Mouse (Mus musculus) lung, embryonic 16.5 days (tissue): ENCODE results near the gene Gm49601. TPM values are rescaled to one million over a fixed set of nuclear protein-coding genes. Genes with fewer than 3 reads are reported as not detected.

Experiments
- ATAC-seq: fragments of 200-750 bp; cut with Nextera tagmentation; 2 replicates; pipeline ENCODE4 v1.8.0; 2017; ENCODE audit warnings: low read depth, mild to moderate bottlenecking, moderate library complexity
- H3K27ac ChIP-seq: fragments of 300-500 bp; sonication (generic); 2 replicates; pipeline ENCODE4 v1.5.1; 2014; ENCODE audit warnings: mild to moderate bottlenecking, control low read depth, low read length
- H3K27me3 ChIP-seq: fragments of 300-500 bp; sonication (generic); 2 replicates; pipeline ENCODE4 v1.6.1; 2014; ENCODE audit warnings: low read depth, low read length, mixed read lengths; ENCODE audit not compliant: control insufficient read depth, insufficient read depth
- H3K36me3 ChIP-seq: fragments of 300-500 bp; sonication (generic); 2 replicates; pipeline ENCODE4 v1.6.1; 2014; ENCODE audit warnings: low read length; ENCODE audit not compliant: control insufficient read depth, insufficient read depth
- H3K4me1 ChIP-seq: fragments of 300-500 bp; sonication (generic); replicated peaks from 2 replicates; pipeline ENCODE4 v1.6.1; 2014; ENCODE audit warnings: low read length, mixed read lengths; ENCODE audit not compliant: control insufficient read depth, insufficient read depth
- H3K4me2 ChIP-seq: fragments of 300-500 bp; sonication (generic); 2 replicates; pipeline ENCODE4 v1.6.1; 2014; ENCODE audit warnings: low read depth, low read length, control low read depth
- H3K4me3 ChIP-seq: fragments of 300-500 bp; sonication (generic); 2 replicates; pipeline ENCODE4 v1.5.1; 2014; ENCODE audit warnings: mild to moderate bottlenecking, low read length, control low read depth
- H3K9ac ChIP-seq: fragments of 300-500 bp; sonication (generic); 2 replicates; pipeline ENCODE4 v1.6.1; 2014; ENCODE audit warnings: low read length, control low read depth
- H3K9me3 ChIP-seq: fragments of 300-500 bp; sonication (generic); 2 replicates; pipeline ENCODE4 v1.6.1; 2016; ENCODE audit warnings: low read length; ENCODE audit not compliant: control insufficient read depth
- whole genome bisulfite sequencing: fragments of 180-500 bp; shearing (Covaris S2); extraction: QIAGEN DNeasy Blood & Tissue Kit; methylation state at CpG from one replicate; pipeline ENCODE4 v1.1.7; 2014; 5-methylcytosine and 5-hydroxymethylcytosine counted together
- polyA plus RNA-seq: library from polyadenylated mRNA; unstranded; fragments of >200 nt; fragmentation: Nextera tagmentation; extraction: Ambion mirVana; gene quantifications from 2 replicates; pipeline ENCODE4 v1.2.1, GENCODE M21; 2015

The Gm49601 gene
- polyA plus RNA-seq, 1 experiment from 2014 or later: 4.2 TPM

DNA sequence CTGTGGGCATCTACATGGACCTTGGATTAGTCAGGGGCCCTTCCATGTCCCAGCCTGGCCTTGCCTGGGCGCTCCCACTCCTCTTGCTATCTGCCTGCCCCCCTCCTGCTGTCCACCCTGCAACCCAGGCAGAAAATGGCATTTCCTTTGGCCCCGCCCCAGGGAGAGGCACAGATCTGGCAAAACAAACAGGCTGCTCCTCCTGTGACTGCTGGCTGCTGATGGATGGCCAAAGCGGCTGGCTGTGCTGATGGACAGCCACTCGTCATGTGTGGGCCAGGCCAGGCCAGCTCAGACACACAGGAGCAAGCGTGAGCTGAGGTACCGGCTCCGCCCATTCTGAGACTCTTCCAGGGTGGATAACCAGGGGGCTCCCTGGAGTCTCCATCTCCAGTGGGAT, 24.8 kb downstream of the Gm49601 start:
- no peak overlapping the region for H3K4me3 ChIP-seq
- no peak for ATAC-seq
- H3K27ac ChIP-seq: no peak overlapping the region
- no peaks in the 10 kb centered on the region for H3K9me3 ChIP-seq
- no peak overlapping the region for H3K9ac ChIP-seq
- H3K27me3 ChIP-seq: no peaks in the 10 kb centered on the region
- WGBS: 50% methylated on average over 7 of the region's 7 CpGs
- no peaks in the 10 kb centered on the region for H3K36me3 ChIP-seq
- H3K4me1 ChIP-seq: peaks cover 20% of the 10 kb centered on the region; the same call in 1 of the 2 replicates
- H3K4me2 ChIP-seq: no peak overlapping the region

GRCm38 (mm10) chr16:18598006-18598405, 28.2 kb downstream of the Gm49601 start:
- ATAC-seq: no peak
- Histone ChIP-seq H3K36me3 (no peaks in the 10 kb centered on the region), H3K9me3 (no peaks in the 10 kb centered on the region), H3K4me1 (0 out of 2 replicates have a peak, but pooled peaks cover 8% of the 10 kb centered on the region), H3K4me2 (no peak overlapping the region), H3K9ac (no peak overlapping the region), H3K27ac (no peak overlapping the region), H3K4me3 (no peak overlapping the region), H3K27me3 (peaks cover 3% of the 10 kb centered on the region; the same call in 1 of the 2 replicates)
- WGBS: 55% methylated on average over 3 of the region's 3 CpGs

DNA sequence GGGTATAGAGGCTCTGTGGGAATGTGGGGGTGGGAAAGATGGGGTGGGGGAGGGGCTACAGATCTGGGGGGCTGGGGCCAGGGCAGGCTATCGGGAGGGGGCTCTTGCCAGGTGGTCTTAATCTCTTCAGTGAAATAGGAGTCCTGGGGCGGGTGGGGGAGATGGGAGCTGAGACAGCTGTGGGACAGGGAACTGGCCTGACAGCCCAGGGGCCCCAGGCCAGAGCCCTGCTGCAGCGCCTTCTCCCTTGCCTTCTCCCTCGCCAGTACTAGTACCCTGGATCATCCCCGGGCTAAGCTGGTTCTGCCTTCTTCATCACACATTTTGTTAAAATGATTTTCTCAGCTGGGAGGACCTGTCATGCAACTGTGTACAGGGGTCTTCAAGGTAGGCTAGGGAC, 30.0 kb downstream of the Gm49601 start:
- Histone ChIP-seq H3K9ac (no peak overlapping the region), H3K9me3 (no peaks in the 10 kb centered on the region), H3K4me3 (no peak overlapping the region), H3K4me1 (peaks cover 7% of the 10 kb centered on the region; the same call in 1 of the 2 replicates), H3K4me2 (no peak overlapping the region), H3K36me3 (no peaks in the 10 kb centered on the region), H3K27me3 (peaks cover 10% of the 10 kb centered on the region), H3K27ac (no peak overlapping the region)
- WGBS: 52% methylated on average over 5 of the region's 5 CpGs
- ATAC-seq: no peak

GRCm38 (mm10) chr16:18593930-18594329, 32.3 kb downstream of the Gm49601 start:
- WGBS: 80% methylated on average over 2 of the region's 2 CpGs
- no peaks in the 10 kb centered on the region for H3K9me3 ChIP-seq
- no peaks in the 10 kb centered on the region for H3K36me3 ChIP-seq
- no peak overlapping the region for H3K9ac ChIP-seq
- H3K27ac ChIP-seq: no peak overlapping the region
- H3K27me3 ChIP-seq: peaks cover 33% of the 10 kb centered on the region
- no peak for ATAC-seq
- H3K4me2 ChIP-seq: no peak overlapping the region
- H3K4me1 ChIP-seq: peaks cover 11% of the 10 kb centered on the region
- H3K4me3 ChIP-seq: no peak overlapping the region

- WGBS: 4% methylated on average over 59 of the region's 59 CpGs
Observed at GRCm38 (mm10) chr16:18591047-18592018, 34.9 kb downstream of the Gm49601 start.

GRCm38 (mm10) chr16:18589804-18590790, 36.1 kb downstream of the Gm49601 start, which contains the start of gene Tbx1:
TSS of gene Tbx1 (minus strand) at chr16:18590671.
- peak within 1 kb of the TSS; percentile 58 for H3K9ac ChIP-seq
- 3% methylated on average over 48 of the region's 48 CpGs for WGBS
- H3K36me3 ChIP-seq: no peaks in the 10 kb centered on the region
- H3K27ac ChIP-seq: peak within 1 kb of the TSS; percentile 49
- H3K4me3 ChIP-seq: peak within 1 kb of the TSS; percentile 51
- peaks cover 67% of the 10 kb centered on the region for H3K27me3 ChIP-seq
- H3K9me3 ChIP-seq: no peaks in the 10 kb centered on the region
- H3K4me2 ChIP-seq: peak within 1 kb of the TSS; percentile 67
- ATAC-seq: 0 out of 2 replicates have a peak, but pooled peaks have one; percentile 18
- H3K4me1 ChIP-seq: peaks cover 27% of the 10 kb centered on the region

More at GRCm38 (mm10) chr16:18591047-18592018, 34.9 kb downstream of the Gm49601 start:
- Histone ChIP-seq H3K4me1 (peaks cover 24% of the 10 kb centered on the region), H3K27ac (peak overlapping the region; percentile 49; the same call in 1 of the 2 replicates), H3K9ac (peak overlapping the region; percentile 1; the same call in 1 of the 2 replicates), H3K9me3 (no peaks in the 10 kb centered on the region), H3K36me3 (no peaks in the 10 kb centered on the region), H3K4me3 (peak overlapping the region; percentile 51), H3K27me3 (peaks cover 55% of the 10 kb centered on the region), H3K4me2 (peak overlapping the region; percentile 67)
- ATAC-seq: peak; percentile 24

GRCm38 (mm10) chr16:18589080-18589621, 37.1 kb downstream of the Gm49601 start:
- peaks cover 74% of the 10 kb centered on the region for H3K27me3 ChIP-seq
- H3K9ac ChIP-seq: no peak overlapping the region
- H3K27ac ChIP-seq: peak overlapping the region; percentile 75
- 43% methylated on average over 9 of the region's 9 CpGs for WGBS
- H3K36me3 ChIP-seq: no peaks in the 10 kb centered on the region
- ATAC-seq: no peak
- H3K4me2 ChIP-seq: no peak overlapping the region
- H3K4me1 ChIP-seq: peaks cover 27% of the 10 kb centered on the region
- no peaks in the 10 kb centered on the region for H3K9me3 ChIP-seq
- no peak overlapping the region for H3K4me3 ChIP-seq

GRCm38 (mm10) chr16:18588738-18589055, 37.5 kb downstream of the Gm49601 start:
- Histone ChIP-seq H3K4me2 (peak overlapping the region; percentile 59), H3K4me1 (peaks cover 27% of the 10 kb centered on the region), H3K9me3 (no peaks in the 10 kb centered on the region), H3K27me3 (peaks cover 79% of the 10 kb centered on the region), H3K27ac (peak overlapping the region; percentile 75), H3K4me3 (peak overlapping the region; percentile 47), H3K9ac (peak overlapping the region; percentile 65), H3K36me3 (no peaks in the 10 kb centered on the region)
- 10% methylated on average over 31 of the region's 31 CpGs for WGBS
- ATAC-seq: peak; percentile 13; the same call in 1 of the 2 replicates
